Mouse (Mus musculus) olfactory bulb, adult 2 months (tissue): ENCODE measurements around the gene Ddx21. TPM values are rescaled to one million over a fixed set of nuclear protein-coding genes. Genes with fewer than 3 reads are reported as not detected.

Experiments used
- H3K27ac ChIP-seq: fragments of 200-500 bp; 2 replicates; pipeline ENCODE4 v1.5.1; 2012; ENCODE audit warnings: low read depth, low read length; ENCODE audit not compliant: insufficient read depth
- H3K4me1 ChIP-seq: fragments of 200-500 bp; 2 replicates; pipeline ENCODE4 v1.6.1; 2012; ENCODE audit warnings: low read length; ENCODE audit not compliant: control insufficient read depth, insufficient read depth
- H3K4me3 ChIP-seq: fragments of 200-500 bp; 2 replicates; pipeline ENCODE4 v1.5.1; 2012; ENCODE audit warnings: mild to moderate bottlenecking, low read depth, low read length, moderate library complexity; ENCODE audit not compliant: insufficient read depth
- CTCF ChIP-seq: fragments of 200-500 bp; IDR thresholded peaks from 2 replicates; pipeline ENCODE4 v1.5.1; 2012; ENCODE audit warnings: low read depth, mild to moderate bottlenecking, low read length, moderate library complexity; ENCODE audit not compliant: insufficient read depth
- POLR2A ChIP-seq: fragments of 200-500 bp; IDR thresholded peaks from 2 replicates; pipeline ENCODE4 v1.6.1; 2012; ENCODE audit warnings: mild to moderate bottlenecking, low read depth, low read length, moderate library complexity; ENCODE audit not compliant: insufficient read depth
- WGBS: fragments of 180-500 bp; shearing (Covaris S2); methylation state at CpG from one replicate; pipeline ENCODE4 v1.1.7; 2018; 5-methylcytosine and 5-hydroxymethylcytosine counted together
- polyA plus RNA-seq: library from polyadenylated mRNA; stranded (reverse); fragments of >200 nt; gene quantifications from 2 replicates; pipeline ENCODE4 v1.2.4, GENCODE M21; 2012; ENCODE audit warnings: low replicate concordance; ENCODE audit not compliant: missing spikeins, insufficient read depth, insufficient read length

The Ddx21 gene
- polyA plus RNA-seq, 1 experiment, result not detected

- H3K27ac ChIP-seq, result no peak overlapping the region
- no peak overlapping the region for H3K4me3 ChIP-seq
- no peaks in the 10 kb centered on the region for H3K4me1 ChIP-seq
- WGBS, result 66% methylated on average over 3 of the region's 3 CpGs
- TF ChIP-seq POLR2A, result no peak
- no peak for TF ChIP-seq CTCF
These were observed 61.3 kb downstream of the Ddx21 start for GRCm38 (mm10) chr10:62540800-62541199.

GRCm38 (mm10) chr10:62534509-62534908 is 67.6 kb downstream of the Ddx21 start:
- Histone ChIP-seq H3K27ac (no peak overlapping the region), H3K4me3 (no peak overlapping the region), H3K4me1 (no peaks in the 10 kb centered on the region)
- 85% methylated on average over 7 of the region's 7 CpGs for WGBS
- TF ChIP-seq POLR2A (no peak), CTCF (no peak)

- no peak for TF ChIP-seq POLR2A
- TF ChIP-seq CTCF, result no peak
- Histone ChIP-seq H3K4me3 (no peak overlapping the region), H3K27ac (no peak overlapping the region), H3K4me1 (no peaks in the 10 kb centered on the region)
- 37% methylated on average over 2 of the region's 2 CpGs for WGBS
These were observed 69.2 kb downstream of the Ddx21 start for GRCm38 (mm10) chr10:62532832-62533231.

Other genes starting within 250 kb of the Ddx21 start
- gene Hk1, start 222.4 kb downstream of the Ddx21 start, polyA plus RNA-seq, result 296 TPM in 1 of 2 replicates, not detected in the other
- gene Hkdc1, start 179.8 kb downstream of the Ddx21 start, polyA plus RNA-seq, result not detected in 2 replicates
- not detected in 2 replicates for gene 4930507D05Rik, start 152.8 kb downstream of the Ddx21 start, polyA plus RNA-seq
- gene Supv3l1, start 152.5 kb downstream of the Ddx21 start, polyA plus RNA-seq, result not detected in 2 replicates
- not detected in 2 replicates for gene Vps26a, start 115.5 kb downstream of the Ddx21 start, polyA plus RNA-seq
- not detected in 2 replicates for gene Srgn, start 74.8 kb downstream of the Ddx21 start, polyA plus RNA-seq
- not detected in 2 replicates for gene Kif1bp, start 23.8 kb downstream of the Ddx21 start, polyA plus RNA-seq
- gene Ddx50, start 48.9 kb upstream of the Ddx21 start, polyA plus RNA-seq, result 321 TPM in 1 of 2 replicates, not detected in the other
- gene Stox1, start 123.8 kb upstream of the Ddx21 start, polyA plus RNA-seq, result not detected in 2 replicates
- gene Ccar1, start 190.0 kb upstream of the Ddx21 start, polyA plus RNA-seq, result 78.8 TPM in 1 of 2 replicates, not detected in the other